Mouse (Mus musculus) intestine, embryonic 14.5 days (tissue): ENCODE data around the gene Pcbp2. TPM values are rescaled to one million over a fixed set of nuclear protein-coding genes. Genes with fewer than 3 reads are reported as not detected.

Source experiments
- ATAC-seq: fragments of 200-750 bp; cut with Nextera tagmentation; replicated peaks from 2 replicates; pipeline ENCODE4 v1.8.0; 2017; ENCODE audit warnings: low read depth, moderate number of reproducible peaks, moderate TSS enrichment, moderate library complexity; ENCODE audit not compliant: low FRiP score, low TSS enrichment
- DNase-seq: peaks from one replicate; pipeline ENCODE4 v3.0.0-alpha.2; 2018; ENCODE audit warnings: low spot score
- H3K27ac ChIP-seq: fragments of 300-500 bp; sonication (generic); 2 replicates; pipeline ENCODE4 v1.5.1; 2014; ENCODE audit warnings: low read depth, mild to moderate bottlenecking, control low read depth
- H3K27me3 ChIP-seq: fragments of 300-500 bp; sonication (generic); replicated peaks from 2 replicates; pipeline ENCODE4 v1.6.1; 2014; ENCODE audit warnings: low read length, control low read depth; ENCODE audit not compliant: control insufficient read depth, insufficient read depth
- H3K36me3 ChIP-seq: fragments of 300-500 bp; sonication (generic); 2 replicates; pipeline ENCODE4 v1.6.1; 2014; ENCODE audit warnings: low read length, control low read depth; ENCODE audit not compliant: control insufficient read depth, insufficient read depth
- H3K4me1 ChIP-seq: fragments of 300-500 bp; sonication (generic); replicated peaks from 2 replicates; pipeline ENCODE4 v1.6.1; 2014; ENCODE audit warnings: low read length, control low read depth, mixed read lengths; ENCODE audit not compliant: control insufficient read depth, insufficient read depth
- H3K4me2 ChIP-seq: fragments of 300-500 bp; sonication (generic); 2 replicates; pipeline ENCODE4 v1.6.1; 2014; ENCODE audit warnings: low read length
- H3K4me3 ChIP-seq: fragments of 300-500 bp; sonication (generic); 2 replicates; pipeline ENCODE4 v1.5.1; 2014; ENCODE audit warnings: low read depth, low read length, control low read depth, mixed read lengths
- H3K9ac ChIP-seq: fragments of 300-500 bp; sonication (generic); 2 replicates; pipeline ENCODE4 v1.6.1; 2014; ENCODE audit warnings: mild to moderate bottlenecking, low read length
- H3K9me3 ChIP-seq: fragments of 300-500 bp; sonication (generic); 2 replicates; pipeline ENCODE4 v1.6.1; 2016; ENCODE audit warnings: low read length, control low read depth; ENCODE audit not compliant: control insufficient read depth
- WGBS: fragments of 180-500 bp; shearing (Covaris S2); extraction: QIAGEN DNeasy Blood & Tissue Kit; methylation state at CpG from one replicate; pipeline ENCODE4 v1.1.7; 2014; 5-methylcytosine and 5-hydroxymethylcytosine counted together
- polyA plus RNA-seq: library from polyadenylated mRNA; unstranded; fragments of >200 nt; fragmentation: Nextera tagmentation; extraction: Ambion mirVana; gene quantifications from 2 replicates; pipeline ENCODE4 v1.2.1, GENCODE M21; 2014

Pcbp2 gene
- polyA plus RNA-seq, 1 experiment from 2014 or later = 275 TPM

DNA sequence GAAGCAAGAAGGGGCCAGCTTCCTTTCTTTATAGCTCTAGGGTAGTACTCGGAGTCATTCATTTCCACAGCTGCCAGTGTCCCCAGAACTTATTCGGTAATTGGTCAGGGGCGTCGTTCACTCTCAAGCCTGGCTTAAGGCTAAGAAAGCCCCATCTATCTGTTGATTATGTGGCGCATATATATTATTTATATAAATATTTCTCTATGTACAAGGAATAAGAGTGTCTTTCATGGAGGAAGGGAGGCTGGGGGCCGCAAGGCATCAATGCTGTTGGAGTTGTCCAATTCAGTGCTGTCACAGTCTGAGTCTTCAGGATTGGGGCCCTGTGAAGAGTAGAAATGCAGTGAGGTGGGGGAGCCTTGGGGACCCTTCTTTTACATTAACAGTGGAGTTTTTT, 29.5 kb downstream of the Pcbp2 start:
- no peak overlapping the region for H3K4me3 ChIP-seq
- no peaks in the 10 kb centered on the region for H3K9me3 ChIP-seq
- no peak overlapping the region for H3K9ac ChIP-seq
- H3K27ac ChIP-seq = no peak overlapping the region
- DNase-seq (no peak), ATAC-seq (no peak)
- no peaks in the 10 kb centered on the region for H3K4me1 ChIP-seq
- H3K4me2 ChIP-seq = no peak overlapping the region
- WGBS = 85% methylated on average over 6 of the region's 6 CpGs
- H3K27me3 ChIP-seq = no peaks in the 10 kb centered on the region
- peaks cover 99% of the 10 kb centered on the region for H3K36me3 ChIP-seq

DNA sequence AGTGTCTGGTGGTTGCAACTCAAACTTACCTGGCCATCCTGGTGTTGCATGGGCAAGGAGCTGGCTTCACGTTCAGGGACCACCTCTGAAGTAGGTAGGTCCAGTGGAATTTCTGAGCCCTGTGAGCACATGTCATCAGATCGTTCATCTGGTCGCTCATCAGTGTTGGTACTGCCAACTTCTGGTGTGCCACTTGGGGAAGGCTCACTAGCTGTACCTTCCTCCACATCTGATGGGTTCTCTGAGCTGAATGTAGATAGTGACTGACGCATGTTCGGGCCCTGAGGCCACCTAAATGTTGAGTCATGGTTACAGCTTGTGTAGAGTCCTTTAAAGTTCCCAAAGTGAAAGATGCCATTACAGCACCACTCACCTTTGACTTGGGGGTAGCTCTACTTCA, 30.1 kb downstream of the Pcbp2 start:
- H3K36me3 ChIP-seq = peaks cover 99% of the 10 kb centered on the region
- 94% methylated on average over 5 of the region's 5 CpGs for WGBS
- no peak for DNase-seq
- no peaks in the 10 kb centered on the region for H3K4me1 ChIP-seq
- H3K27me3 ChIP-seq = no peaks in the 10 kb centered on the region
- H3K27ac ChIP-seq = no peak overlapping the region
- ATAC-seq = no peak
- no peaks in the 10 kb centered on the region for H3K9me3 ChIP-seq
- no peak overlapping the region for H3K4me2 ChIP-seq
- H3K9ac ChIP-seq = no peak overlapping the region
- H3K4me3 ChIP-seq = no peak overlapping the region

DNA sequence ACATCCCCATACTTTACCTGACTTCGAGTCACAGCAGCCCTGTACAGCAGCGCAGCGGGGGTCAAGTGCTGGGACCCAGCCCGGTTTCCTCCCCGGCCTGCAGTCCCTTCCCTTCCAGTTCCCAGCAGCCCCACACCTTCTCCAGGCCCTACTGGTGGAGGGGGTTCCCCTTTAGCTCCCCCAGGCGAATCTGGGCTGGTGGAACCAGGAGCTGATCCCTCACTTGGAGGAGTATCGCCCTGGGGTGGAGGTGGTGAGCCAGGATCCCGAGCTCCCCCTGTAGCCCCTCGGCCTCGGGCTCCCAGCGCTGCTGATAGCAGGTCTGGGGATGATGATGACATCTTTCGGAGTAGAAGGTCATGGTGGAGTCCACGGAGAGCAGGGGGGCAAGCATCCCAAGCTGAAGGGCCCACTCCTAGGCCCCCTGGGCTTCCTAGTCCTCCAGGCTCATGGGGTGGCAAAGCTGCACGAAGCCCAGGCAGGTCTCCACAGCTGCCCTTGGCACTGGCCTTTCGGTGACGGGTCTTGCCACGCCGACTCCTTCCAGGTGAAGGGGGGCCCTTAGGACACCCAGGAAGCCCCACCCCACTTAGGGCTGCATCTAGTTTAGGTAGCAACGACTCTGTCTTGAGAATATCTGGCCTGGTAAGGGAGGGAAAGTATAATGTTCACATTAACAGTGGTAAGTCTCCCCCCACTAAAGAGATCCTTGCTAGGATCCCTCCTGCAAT, 30.9 kb downstream of the Pcbp2 start:
- no peak; the same call in 1 of the 2 replicates for ATAC-seq
- H3K27me3 ChIP-seq = no peaks in the 10 kb centered on the region
- H3K9me3 ChIP-seq = no peaks in the 10 kb centered on the region
- WGBS = 90% methylated on average over 19 of the region's 19 CpGs
- H3K4me1 ChIP-seq = no peaks in the 10 kb centered on the region
- no peak overlapping the region for H3K9ac ChIP-seq
- H3K27ac ChIP-seq = no peak overlapping the region
- DNase-seq = no peak
- no peak overlapping the region for H3K4me2 ChIP-seq
- H3K4me3 ChIP-seq = no peak overlapping the region
- H3K36me3 ChIP-seq = peaks cover 95% of the 10 kb centered on the region

DNA sequence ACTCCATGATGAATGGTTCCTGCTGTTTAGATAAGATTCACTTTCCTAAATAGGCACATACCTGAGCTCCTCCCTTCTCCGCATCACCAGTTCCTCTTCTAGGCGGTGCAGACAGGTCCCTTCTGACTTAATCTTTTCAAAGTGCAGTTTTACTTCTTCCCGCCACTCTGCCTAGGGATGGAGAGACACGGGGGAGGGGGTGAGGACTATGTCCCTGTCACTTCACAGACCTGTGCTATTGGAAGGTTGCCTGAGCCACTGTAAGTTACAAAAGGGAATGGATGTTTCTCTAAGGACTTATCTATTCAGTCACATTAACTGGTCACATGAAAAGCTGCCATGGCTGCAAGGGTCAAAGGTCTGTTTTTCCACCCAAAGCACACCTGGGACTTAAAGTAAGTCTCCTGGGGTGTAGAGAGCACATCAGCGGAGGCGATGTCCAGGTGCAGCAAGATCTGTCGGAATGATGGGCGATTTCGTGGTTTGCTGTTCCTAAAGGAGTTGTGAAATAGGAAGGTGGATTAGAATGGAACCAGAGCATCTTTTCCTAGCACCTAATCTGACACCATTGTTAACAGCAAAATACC, 32.0 kb downstream of the Pcbp2 start:
- WGBS = 64% methylated on average over 9 of the region's 9 CpGs
- Histone ChIP-seq H3K4me1 (no peaks in the 10 kb centered on the region), H3K4me2 (no peak overlapping the region), H3K4me3 (no peak overlapping the region), H3K9ac (no peak overlapping the region), H3K36me3 (peaks cover 88% of the 10 kb centered on the region), H3K9me3 (no peaks in the 10 kb centered on the region), H3K27me3 (no peaks in the 10 kb centered on the region), H3K27ac (no peak overlapping the region)
- DNase-seq = no peak
- no peak for ATAC-seq

DNA sequence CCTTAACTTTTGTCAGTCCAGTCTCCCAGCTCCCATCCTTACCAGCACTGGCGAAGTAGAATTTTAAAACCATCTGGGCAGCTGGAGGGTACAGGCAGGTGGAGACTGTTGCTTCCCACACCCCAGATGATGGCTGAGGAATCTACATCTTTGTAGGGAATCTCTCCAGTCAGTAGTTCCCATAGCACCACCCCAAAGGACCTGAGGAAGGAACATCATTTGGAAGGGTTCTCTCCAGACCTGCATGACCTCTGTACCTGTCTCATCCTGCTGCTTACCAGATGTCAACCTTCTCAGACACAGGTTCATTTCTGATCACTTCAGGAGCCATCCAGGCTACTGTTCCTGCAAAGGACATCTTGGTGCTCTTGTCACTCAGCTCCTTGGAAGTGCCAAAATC, 33.1 kb downstream of the Pcbp2 start, which contains the start of gene Gm10337:
Gene Gm10337, plus strand, starts transcription at position 276 of the 400 bp plus-strand sequence.
- ATAC-seq = no peak
- Histone ChIP-seq H3K9ac (no peak within 1 kb of the TSS), H3K9me3 (no peaks in the 10 kb centered on the region), H3K36me3 (peaks cover 82% of the 10 kb centered on the region), H3K27ac (no peak within 1 kb of the TSS), H3K4me2 (no peak within 1 kb of the TSS), H3K4me3 (no peak within 1 kb of the TSS), H3K4me1 (no peaks in the 10 kb centered on the region), H3K27me3 (no peaks in the 10 kb centered on the region)
- WGBS = 86% methylated on average over 1 of the region's 1 CpGs
- DNase-seq = no peak

DNA sequence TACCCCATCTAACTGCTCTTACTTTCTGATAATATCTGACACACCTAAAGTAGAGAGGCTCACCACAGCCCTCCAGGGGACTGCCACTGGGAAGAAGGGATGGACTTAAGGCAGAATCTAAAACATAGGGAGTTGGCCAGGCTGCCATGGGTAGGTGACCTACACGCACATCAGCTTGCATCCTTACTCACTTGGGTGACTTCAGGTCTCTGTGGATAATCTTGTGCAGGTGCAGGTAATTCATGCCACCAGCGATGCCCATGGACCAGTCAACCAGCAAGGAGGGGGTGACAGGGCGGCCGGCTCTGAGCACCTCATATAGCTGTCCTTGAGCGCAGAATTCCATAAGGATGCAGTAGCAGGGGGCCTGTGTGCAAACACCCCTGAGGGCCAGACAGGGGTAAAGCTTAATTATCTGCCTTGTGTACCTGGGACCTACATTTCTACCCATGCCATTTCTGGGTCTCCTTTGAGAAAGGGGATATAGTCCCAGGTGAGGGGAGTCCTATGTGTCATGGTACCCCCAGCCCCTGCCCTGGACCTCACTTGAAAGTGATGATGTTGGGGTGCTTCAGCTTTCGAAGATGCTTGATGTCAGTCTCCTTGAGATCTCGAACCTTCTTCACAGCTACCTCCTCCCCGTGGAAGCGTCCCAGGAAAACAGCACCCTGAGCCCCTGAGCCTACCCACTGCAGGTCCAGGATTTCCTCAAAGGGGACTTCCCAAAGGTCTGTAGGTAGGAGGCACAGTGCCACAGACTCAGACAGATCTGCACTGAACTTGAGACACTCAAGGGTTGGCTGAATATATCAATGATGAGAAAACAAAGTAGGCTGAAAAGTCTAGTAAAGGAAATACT, 33.8 kb downstream of the Pcbp2 start:
- Histone ChIP-seq H3K9me3 (no peaks in the 10 kb centered on the region), H3K27me3 (no peaks in the 10 kb centered on the region), H3K9ac (no peak overlapping the region), H3K4me1 (no peaks in the 10 kb centered on the region), H3K4me3 (no peak overlapping the region), H3K36me3 (peaks cover 78% of the 10 kb centered on the region), H3K4me2 (no peak overlapping the region), H3K27ac (no peak overlapping the region)
- WGBS = 87% methylated on average over 9 of the region's 9 CpGs
- ATAC-seq (no peak; the same call in 1 of the 2 replicates), DNase-seq (no peak)

DNA sequence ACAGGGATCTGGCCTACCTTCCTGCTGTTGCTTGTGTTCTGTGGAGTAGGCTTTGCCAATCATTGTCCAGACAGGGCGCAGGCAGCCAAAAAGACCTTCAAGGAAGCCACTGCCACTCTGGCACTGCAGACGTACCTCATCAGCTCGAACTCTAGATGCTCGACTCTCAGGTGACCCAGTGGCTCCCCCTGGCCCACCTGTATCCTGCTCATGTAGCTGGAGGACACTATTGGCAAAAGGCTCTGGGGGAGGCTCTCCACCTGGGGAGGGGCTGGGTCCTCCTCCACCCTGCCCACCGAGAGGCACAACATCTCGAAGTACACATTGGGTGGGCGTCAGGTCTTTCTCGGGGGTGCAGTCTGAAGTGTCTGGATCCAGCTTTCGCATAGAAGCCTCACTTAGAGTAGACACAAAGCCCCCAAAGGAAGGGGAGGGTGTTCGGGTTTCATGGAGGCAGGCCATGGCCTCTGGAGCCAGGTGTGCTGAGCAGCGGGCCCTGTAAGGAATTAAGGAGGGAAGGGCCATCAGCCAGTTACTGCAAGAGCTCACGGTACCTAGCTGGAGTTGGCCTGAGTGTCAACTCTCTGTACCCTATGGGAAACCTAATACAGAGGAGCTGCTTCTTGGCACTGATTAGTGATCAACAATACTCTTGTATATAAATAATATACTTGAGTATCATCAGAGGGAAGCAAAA, 34.9 kb downstream of the Pcbp2 start:
- Histone ChIP-seq H3K4me1 (peaks cover 9% of the 10 kb centered on the region), H3K9me3 (no peaks in the 10 kb centered on the region), H3K9ac (no peak overlapping the region), H3K27ac (no peak overlapping the region), H3K4me3 (no peak overlapping the region), H3K4me2 (no peak overlapping the region), H3K27me3 (no peaks in the 10 kb centered on the region), H3K36me3 (peaks cover 67% of the 10 kb centered on the region)
- WGBS = 66% methylated on average over 12 of the region's 12 CpGs
- DNase-seq = no peak
- no peak for ATAC-seq

DNA sequence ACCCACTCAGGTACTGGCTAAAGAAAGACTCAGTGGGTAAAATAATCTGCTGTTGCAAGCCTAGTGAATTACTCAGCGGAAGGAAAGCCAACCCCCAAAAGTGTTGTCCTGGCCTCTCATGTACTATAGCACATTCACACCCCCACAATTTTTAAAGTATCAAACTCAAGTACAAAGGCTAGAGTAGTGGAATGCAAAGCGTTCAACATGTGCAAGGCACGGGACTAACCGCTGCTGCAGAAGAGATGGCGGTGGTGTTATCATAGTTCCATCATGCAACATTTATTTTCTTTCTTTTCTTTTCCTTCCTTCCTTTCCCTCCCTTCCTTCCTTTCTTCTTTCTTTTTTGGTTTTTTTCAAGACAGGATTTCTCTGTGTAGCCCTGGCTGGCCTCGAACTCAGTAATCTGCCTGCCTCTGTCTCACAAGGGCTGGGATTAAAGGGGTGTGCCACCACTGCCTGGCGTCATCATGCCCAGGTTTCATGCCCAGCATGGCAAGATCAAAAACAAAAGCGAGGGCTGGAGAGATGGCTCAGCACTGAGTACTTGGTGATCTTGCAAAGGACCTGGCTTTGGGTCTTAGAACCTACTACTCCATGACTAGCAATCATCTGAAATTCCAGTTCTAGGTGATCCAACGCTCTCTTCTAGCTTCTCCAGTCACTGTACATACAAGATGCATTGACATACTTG, 35.6 kb downstream of the Pcbp2 start:
- no peaks in the 10 kb centered on the region for H3K9me3 ChIP-seq
- H3K36me3 ChIP-seq = peaks cover 60% of the 10 kb centered on the region
- H3K4me1 ChIP-seq = peaks cover 10% of the 10 kb centered on the region
- H3K4me2 ChIP-seq = no peak overlapping the region
- no peaks in the 10 kb centered on the region for H3K27me3 ChIP-seq
- DNase-seq = no peak
- no peak overlapping the region for H3K9ac ChIP-seq
- WGBS = 83% methylated on average over 9 of the region's 9 CpGs
- ATAC-seq = no peak
- no peak overlapping the region for H3K27ac ChIP-seq
- no peak overlapping the region for H3K4me3 ChIP-seq
